9 mouse cellular contexts compared by ENCODE assay signal in genomic region chr2:54118881-54119280, GRCm38 (mm10). TPM values are rescaled to one million over a fixed set of nuclear protein-coding genes. Genes with fewer than 3 reads are reported as not detected.
DNase-seq lines count a peak whose midpoint lies in the region; ATAC-seq and TF ChIP-seq lines count a peak whose summit lies in the region.
"Had no signal": no experiment of that assay in that cellular context is flagged by ENCODE, and none has a peak within 500 bp of the region (broad histone marks: within the 10 kb centered on the region; RNA-seq: fewer than 3 reads in every experiment).

No protein-coding gene starts in this region.

- WGBS in midbrain, embryonic 13.5 days, result 22% methylated on average over 3 of the region's 3 CpGs

- peak; percentile 0 to 11 for DNase-seq in kidney, adult 8-10 months
- DNase-seq in kidney, adult 18-20 months, result no peak
- DNase-seq in ES-E14 (ENCODE audit: low read depth, low spot score), result peak; percentile 26
- peak; percentile 84 for DNase-seq in brain, embryonic 14.5 days (ENCODE audit: low read depth)
- peak; percentile 20 for DNase-seq in hindlimb bud, embryonic 11.5 days (ENCODE audit: extremely low spot score, low read depth, low spot score)
- DNase-seq: liver, embryonic 13.5 days had no signal

- in situ Hi-C loops in ES-E14 (cut with MboI; ENCODE audit: low sequenced_read_pairs in 2 of 2, unreplicated experiment in 2 of 2), result no loop called here

- no peak overlapping the region for H3K4me3 ChIP-seq in ES-E14 (ENCODE audit: insufficient read depth in 1 of 2, low read depth in 1 of 2, low read length in 2 of 2, poor library complexity in 1 of 2, severe bottlenecking in 1 of 2)
- no peak overlapping the region for H3K4me3 ChIP-seq in midbrain, embryonic 13.5 days (replicated peaks)
- H3K4me3 ChIP-seq: embryonic facial prominence, embryonic 12.5 days; liver, embryonic 13.5 days had no signal

- peak; percentile 34; the same call in 1 of the 2 replicates for ATAC-seq in midbrain, embryonic 13.5 days
- ATAC-seq in erythroblast, adult 5-6 weeks (replicated peaks; ENCODE audit: low FRiP score, poor library complexity, severe bottlenecking), result no peak

- H3K9ac ChIP-seq in ES-E14 (ENCODE audit: insufficient read depth, low read depth, low read length, poor library complexity, severe bottlenecking), result no peak overlapping the region
- no peak overlapping the region for H3K9ac ChIP-seq in midbrain, embryonic 13.5 days (replicated peaks)
- H3K9ac ChIP-seq: embryonic facial prominence, embryonic 12.5 days; liver, embryonic 13.5 days had no signal

- no peaks in the 10 kb centered on the region for H3K36me3 ChIP-seq in ES-E14 (ENCODE audit: control insufficient read depth, insufficient read depth, low read length, poor library complexity, severe bottlenecking)
- H3K36me3 ChIP-seq in midbrain, embryonic 13.5 days, result no peaks in the 10 kb centered on the region
- H3K36me3 ChIP-seq: embryonic facial prominence, embryonic 12.5 days; liver, embryonic 13.5 days had no signal

- TF ChIP-seq CTCF in brain, embryonic 14.5 days (IDR thresholded peaks at IDR 0.05; ENCODE audit: borderline replicate concordance, extremely low read depth, insufficient read depth, insufficient read length), result no peak

- H3K4me1 ChIP-seq in ES-E14 (ENCODE audit: control insufficient read depth in 2 of 2, insufficient read depth in 2 of 2, low read length in 2 of 2, poor library complexity in 1 of 2), result no peaks in the 10 kb centered on the region
- no peaks in the 10 kb centered on the region for H3K4me1 ChIP-seq in midbrain, embryonic 13.5 days (replicated peaks)
- H3K4me1 ChIP-seq: embryonic facial prominence, embryonic 12.5 days; liver, embryonic 13.5 days had no signal

- no peak overlapping the region for H3K27ac ChIP-seq in ES-E14 (ENCODE audit: insufficient read depth, low read depth, low read length, poor library complexity, severe bottlenecking)
- H3K27ac ChIP-seq in midbrain, embryonic 13.5 days, result no peak overlapping the region
- H3K27ac ChIP-seq: embryonic facial prominence, embryonic 12.5 days; liver, embryonic 13.5 days had no signal

- H3K4me2 ChIP-seq in midbrain, embryonic 13.5 days (replicated peaks), result no peak overlapping the region
- H3K4me2 ChIP-seq: embryonic facial prominence, embryonic 12.5 days; liver, embryonic 13.5 days had no signal

- no peaks in the 10 kb centered on the region for H3K9me3 ChIP-seq in ES-E14 (ENCODE audit: control insufficient read depth, insufficient read depth, low read depth, low read length)
- H3K9me3 ChIP-seq in midbrain, embryonic 13.5 days, result no peaks in the 10 kb centered on the region
- H3K9me3 ChIP-seq: embryonic facial prominence, embryonic 12.5 days; liver, embryonic 13.5 days had no signal

- H3K27me3 ChIP-seq in midbrain, embryonic 13.5 days, result no peaks in the 10 kb centered on the region
- H3K27me3 ChIP-seq: embryonic facial prominence, embryonic 12.5 days; liver, embryonic 13.5 days had no signal

- no peak for TF ChIP-seq POLR2A in brain, embryonic 14.5 days (IDR thresholded peaks at IDR 0.05; ENCODE audit: borderline replicate concordance, extremely low read depth, insufficient read depth, insufficient read length, poor library complexity, severe bottlenecking)

TF ChIP-seq in ES-E14, 5 proteins besides CTCF, POLR2A, EP300 and RAD21:
- TF ChIP-seq CHD2 (IDR thresholded peaks at IDR 0.05; ENCODE audit: low read depth, low read length) (no peak), ZNF384 (IDR thresholded peaks at IDR 0.05; ENCODE audit: low read depth, low read length) (no peak), HCFC1 (IDR thresholded peaks at IDR 0.05; ENCODE audit: borderline replicate concordance, insufficient read depth, low read length) (no peak), ZC3H11A (IDR thresholded peaks at IDR 0.05; ENCODE audit: borderline replicate concordance, low read depth, low read length) (no peak), MAFK (IDR thresholded peaks at IDR 0.05; ENCODE audit: insufficient read depth, low read depth, low read length) (no peak)

RNA-seq across cellular contexts. Expression of gene Rprm, which starts 33.5 kb away (rescaled TPM):
- 5.3 and 8.2 TPM in 2 replicates for total RNA-seq in ES-E14 (2012; rRNA removed)
- 117 and 171 TPM in 2 replicates for polyA plus RNA-seq in brain, embryonic 14.5 days (2012; rRNA removed)
- 65.8 and 71.4 TPM in 2 replicates for polyA plus RNA-seq in midbrain, embryonic 13.5 days (2015; fragmentation: Nextera tagmentation; extraction: Ambion mirVana)
- not detected in 2 replicates for total RNA-seq in erythroblast, adult 5-6 weeks (2015; ENCODE audit: low replicate concordance)
- total RNA-seq in erythroblast, adult 5-6 weeks (2017; ENCODE audit: low replicate concordance), result not detected in 2 replicates
